Mouse (Mus musculus) forebrain, embryonic 11.5 days (tissue): ENCODE data around the gene Map4k2. TPM values are rescaled to one million over a fixed set of nuclear protein-coding genes. Genes with fewer than 3 reads are reported as not detected.

ENCODE experiments used
- ATAC-seq: fragments of 200-750 bp; cut with Nextera tagmentation; replicated peaks from 2 replicates; pipeline ENCODE4 v1.8.0; 2017; ENCODE audit warnings: moderate TSS enrichment; ENCODE audit not compliant: low FRiP score
- DNase-seq: peaks from one replicate; pipeline ENCODE4 v3.0.0-alpha.2; 2017; ENCODE audit warnings: low spot score
- H3K27ac ChIP-seq: fragments of 300-500 bp; sonication (generic); 2 replicates; pipeline ENCODE4 v1.5.1; 2014; ENCODE audit warnings: low read depth, low read length
- H3K27me3 ChIP-seq: fragments of 300-500 bp; sonication (generic); 2 replicates; pipeline ENCODE4 v1.6.1; 2014; ENCODE audit warnings: mild to moderate bottlenecking, low read length, mixed read lengths; ENCODE audit not compliant: control insufficient read depth, insufficient read depth
- H3K36me3 ChIP-seq: fragments of 300-500 bp; sonication (generic); 2 replicates; pipeline ENCODE4 v1.6.1; 2014; ENCODE audit warnings: mild to moderate bottlenecking, low read length, moderate library complexity, mixed read lengths; ENCODE audit not compliant: control insufficient read depth, insufficient read depth
- H3K4me1 ChIP-seq: fragments of 300-500 bp; sonication (generic); replicated peaks from 2 replicates; pipeline ENCODE4 v1.6.1; 2014; ENCODE audit warnings: low read length, mixed read lengths; ENCODE audit not compliant: control insufficient read depth, insufficient read depth
- H3K4me2 ChIP-seq: fragments of 300-500 bp; sonication (generic); 2 replicates; pipeline ENCODE4 v1.6.1; 2014; ENCODE audit warnings: low read depth, mild to moderate bottlenecking, low read length, moderate library complexity, mixed read lengths; ENCODE audit not compliant: severe bottlenecking
- H3K4me3 ChIP-seq: fragments of 300-500 bp; sonication (generic); 2 replicates; pipeline ENCODE4 v1.5.1; 2014; ENCODE audit warnings: low read depth, low read length
- H3K9ac ChIP-seq: fragments of 300-500 bp; sonication (generic); 2 replicates; pipeline ENCODE4 v1.6.1; 2014; ENCODE audit warnings: low read length
- H3K9me3 ChIP-seq: fragments of 300-500 bp; sonication (generic); 2 replicates; pipeline ENCODE4 v1.6.1; 2016; ENCODE audit warnings: low read length, mixed read lengths; ENCODE audit not compliant: control insufficient read depth
- WGBS: fragments of 180-500 bp; shearing (Covaris S2); extraction: QIAGEN DNeasy Blood & Tissue Kit; methylation state at CpG from one replicate; pipeline ENCODE4 v1.1.7; 2014; 5-methylcytosine and 5-hydroxymethylcytosine counted together
- polyA plus RNA-seq: library from polyadenylated mRNA; unstranded; fragments of >200 nt; fragmentation: Nextera tagmentation; extraction: Ambion mirVana; gene quantifications from 2 replicates; pipeline ENCODE4 v1.2.1, GENCODE M21; 2014

The Map4k2 gene
- polyA plus RNA-seq, 1 experiment from 2014 or later, result 13.7 TPM

DNA sequence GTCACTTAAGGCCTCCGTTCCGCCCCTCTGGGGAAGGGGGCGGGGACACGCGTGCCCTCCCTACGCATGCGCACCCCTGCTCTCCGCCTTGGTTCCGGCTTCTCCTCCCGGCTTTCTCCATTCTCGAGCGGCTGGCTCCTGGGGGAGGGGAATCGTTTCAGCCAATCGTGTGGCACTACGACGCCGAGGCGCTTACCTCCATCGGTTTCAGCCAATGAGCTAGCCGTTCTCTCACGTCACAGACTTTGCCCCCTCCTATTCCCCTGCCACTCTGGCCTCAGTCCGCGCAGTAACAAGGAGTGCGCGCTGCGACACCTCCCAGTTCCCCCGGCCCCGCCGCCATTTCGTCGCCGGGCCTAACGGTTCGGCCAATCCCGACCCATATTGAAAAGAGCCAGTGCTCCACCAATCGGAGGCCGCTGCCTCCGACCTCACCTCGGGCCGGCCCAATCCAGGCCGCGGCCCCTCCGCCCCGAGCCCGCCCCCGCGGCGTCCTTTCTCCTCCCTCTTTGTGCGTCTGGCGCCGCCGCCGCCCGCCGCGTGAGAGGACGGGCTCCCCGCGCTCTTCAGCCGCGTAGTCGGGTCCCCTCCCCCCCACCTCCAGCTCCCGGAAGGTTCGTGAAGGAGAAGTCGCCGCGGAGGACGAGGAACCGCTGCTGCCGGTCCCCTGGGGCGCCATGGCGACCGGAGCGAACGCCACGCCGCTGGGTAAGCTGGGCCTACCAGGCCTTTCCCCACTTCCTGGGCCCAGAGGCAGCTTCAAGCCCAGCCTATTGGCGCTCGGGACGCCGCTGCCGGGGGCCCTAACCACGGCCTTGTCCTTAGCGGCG is 22.7 kb downstream of the Map4k2 start, which contains the start of gene Sf1:
Gene Sf1 (plus strand): TSS at position 280 of the 830 bp plus-strand sequence.
- no peaks in the 10 kb centered on the region for H3K27me3 ChIP-seq
- ATAC-seq (peak; percentile 99), DNase-seq (peak; percentile 100)
- peak within 1 kb of the TSS; percentile 100 for H3K9ac ChIP-seq
- H3K4me1 ChIP-seq, result peaks cover 9% of the 10 kb centered on the region
- no peaks in the 10 kb centered on the region for H3K9me3 ChIP-seq
- peaks cover 26% of the 10 kb centered on the region for H3K36me3 ChIP-seq
- peak within 1 kb of the TSS; percentile 79 for H3K4me2 ChIP-seq
- peak within 1 kb of the TSS; percentile 99 for H3K4me3 ChIP-seq
- WGBS, result under 1% methylated on average over 81 of the region's 85 CpGs
- peak within 1 kb of the TSS; percentile 97 for H3K27ac ChIP-seq

DNA sequence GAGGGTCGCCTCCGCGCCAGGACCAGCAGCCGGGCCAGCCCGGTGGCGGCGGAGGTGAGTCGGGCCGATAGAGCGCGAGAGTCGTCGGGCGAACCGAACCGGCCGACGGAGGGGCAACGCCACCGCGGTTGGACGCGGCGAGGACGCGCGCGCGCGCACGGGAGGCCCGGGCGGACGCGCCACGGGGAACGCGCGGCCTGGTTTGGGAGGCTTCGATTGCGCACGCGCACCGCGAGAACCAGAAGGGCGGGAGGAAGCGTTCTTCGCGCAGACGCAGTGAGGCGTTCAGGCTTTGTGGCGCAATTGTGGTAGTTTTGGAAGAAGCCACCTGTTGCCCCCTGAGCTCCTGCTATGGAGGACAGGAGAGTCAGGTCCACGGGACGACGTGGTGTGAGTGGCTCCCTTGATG is 23.4 kb downstream of the Map4k2 start:
- Histone ChIP-seq H3K27ac (peak overlapping the region; percentile 97), H3K4me3 (peak overlapping the region; percentile 99), H3K27me3 (no peaks in the 10 kb centered on the region), H3K4me2 (peak overlapping the region; percentile 79), H3K36me3 (peaks cover 26% of the 10 kb centered on the region), H3K9me3 (no peaks in the 10 kb centered on the region), H3K9ac (peak overlapping the region; percentile 100), H3K4me1 (peaks cover 9% of the 10 kb centered on the region)
- DNase-seq, result peak; percentile 96
- no peak for ATAC-seq
- under 1% methylated on average over 55 of the region's 55 CpGs for WGBS

DNA sequence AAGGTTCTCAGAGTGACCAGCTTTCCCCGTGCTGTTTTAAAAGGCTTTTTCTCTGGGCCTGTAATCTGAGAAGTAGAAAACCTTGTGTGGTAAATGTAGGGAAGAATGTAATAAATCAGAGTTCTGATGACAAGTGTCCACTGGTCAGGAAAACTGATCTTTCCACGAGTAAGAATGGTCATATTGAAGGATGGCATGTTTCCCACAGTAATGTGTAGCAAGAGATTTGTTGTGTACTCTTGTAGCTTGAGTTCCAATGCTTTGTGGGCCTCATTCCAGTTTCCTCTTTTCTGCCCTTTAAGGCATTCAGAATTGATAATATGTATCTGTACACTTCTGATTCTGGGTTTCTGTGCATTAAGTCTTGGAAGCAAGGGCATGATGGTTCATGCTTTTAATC is 23.9 kb downstream of the Map4k2 start:
- DNase-seq, result no peak
- H3K9me3 ChIP-seq, result no peaks in the 10 kb centered on the region
- 3% methylated on average over 2 of the region's 2 CpGs for WGBS
- H3K4me3 ChIP-seq, result peak overlapping the region; percentile 99
- H3K36me3 ChIP-seq, result peaks cover 29% of the 10 kb centered on the region
- no peak for ATAC-seq
- H3K27me3 ChIP-seq, result no peaks in the 10 kb centered on the region
- H3K9ac ChIP-seq, result peak overlapping the region; percentile 100
- peak overlapping the region; percentile 79 for H3K4me2 ChIP-seq
- peaks cover 9% of the 10 kb centered on the region for H3K4me1 ChIP-seq
- 0 out of 2 replicates have a peak overlapping the region, but pooled peaks have one; percentile 32 for H3K27ac ChIP-seq

DNA sequence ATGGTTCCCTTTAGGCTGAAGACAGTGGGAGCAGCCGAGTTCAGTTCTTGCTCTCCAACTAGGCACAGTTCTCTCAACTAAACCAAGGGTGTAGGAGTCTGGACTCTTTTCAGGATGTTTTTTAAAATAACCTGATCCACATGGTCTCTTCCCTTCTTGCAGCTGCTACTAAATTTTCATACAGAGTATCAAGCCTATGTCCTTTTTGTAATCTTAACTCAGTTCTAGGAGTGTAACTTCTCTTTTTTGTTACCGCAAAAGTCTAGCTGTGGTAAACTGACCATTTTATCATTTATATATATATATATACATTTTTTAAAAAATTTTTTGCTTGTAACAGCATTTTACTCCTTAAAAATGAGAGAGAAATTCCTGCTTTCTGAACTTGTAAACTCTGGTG is 29.2 kb downstream of the Map4k2 start:
- DNase-seq (no peak), ATAC-seq (no peak)
- Histone ChIP-seq H3K27ac (no peak overlapping the region), H3K4me3 (no peak overlapping the region), H3K36me3 (peaks cover 72% of the 10 kb centered on the region), H3K4me1 (peaks cover 9% of the 10 kb centered on the region), H3K9me3 (no peaks in the 10 kb centered on the region), H3K9ac (no peak overlapping the region), H3K27me3 (no peaks in the 10 kb centered on the region), H3K4me2 (no peak overlapping the region)
- 93% methylated on average over 2 of the region's 2 CpGs for WGBS

DNA sequence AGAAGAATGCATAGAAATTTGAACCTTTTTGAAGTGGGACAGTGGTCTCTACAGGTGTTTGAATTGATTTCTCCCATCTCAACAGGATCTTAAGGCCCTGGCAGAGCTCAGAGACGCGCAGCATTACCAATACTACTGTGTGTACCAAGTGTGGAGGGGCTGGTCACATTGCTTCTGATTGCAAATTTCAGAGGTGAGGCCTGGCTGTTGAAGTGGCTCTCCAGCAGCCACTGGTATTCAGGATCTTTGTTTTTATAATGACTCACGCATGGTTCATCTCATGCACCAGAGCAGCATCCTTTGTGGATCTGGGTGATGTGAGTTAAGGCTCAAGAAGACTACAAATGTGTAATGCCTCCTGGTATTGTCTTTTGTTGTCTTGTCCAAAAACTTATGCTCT is 31.5 kb downstream of the Map4k2 start:
- Histone ChIP-seq H3K27me3 (no peaks in the 10 kb centered on the region), H3K9me3 (no peaks in the 10 kb centered on the region), H3K36me3 (peaks cover 68% of the 10 kb centered on the region), H3K4me2 (no peak overlapping the region), H3K9ac (no peak overlapping the region), H3K4me1 (no peaks in the 10 kb centered on the region), H3K4me3 (no peak overlapping the region), H3K27ac (no peak overlapping the region)
- 93% methylated on average over 3 of the region's 3 CpGs for WGBS
- ATAC-seq (no peak), DNase-seq (no peak)

DNA sequence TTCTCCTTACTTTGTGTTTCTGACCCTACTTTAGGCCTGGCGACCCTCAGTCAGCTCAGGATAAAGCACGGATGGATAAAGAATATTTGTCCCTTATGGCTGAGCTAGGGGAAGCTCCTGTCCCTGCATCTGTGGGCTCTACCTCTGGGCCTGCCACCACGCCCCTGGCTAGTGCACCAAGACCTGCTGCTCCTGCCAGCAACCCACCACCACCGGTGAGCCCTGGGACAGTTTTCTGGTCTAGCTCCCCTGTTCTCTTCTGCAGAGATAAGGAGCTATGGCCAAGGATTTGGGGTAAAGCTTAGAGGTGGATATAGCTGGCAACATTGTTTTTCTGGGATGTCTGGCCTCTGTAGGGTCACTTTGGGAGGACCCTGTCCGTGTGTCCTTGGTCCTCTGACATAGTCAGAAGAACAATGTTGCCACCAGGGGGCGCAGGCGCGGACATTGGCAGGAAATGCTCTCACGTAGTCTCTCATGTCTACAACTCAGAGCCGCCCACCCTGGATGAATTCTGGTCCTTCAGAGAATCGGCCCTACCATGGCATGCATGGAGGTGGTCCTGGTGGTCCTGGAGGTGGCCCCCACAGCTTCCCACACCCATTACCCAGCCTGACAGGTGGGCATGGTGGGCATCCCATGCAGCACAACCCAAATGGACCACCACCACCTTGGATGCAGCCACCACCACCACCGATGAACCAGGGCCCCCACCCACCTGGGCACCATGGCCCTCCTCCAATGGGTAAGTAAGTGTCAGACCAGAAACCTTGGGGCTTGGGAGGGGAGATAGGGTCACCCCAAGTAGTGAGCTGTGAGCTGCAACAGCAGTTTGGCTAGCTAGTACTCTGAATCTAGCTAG is 32.8 kb downstream of the Map4k2 start:
- H3K4me2 ChIP-seq, result no peak overlapping the region
- DNase-seq (peak; percentile 87), ATAC-seq (no peak)
- no peaks in the 10 kb centered on the region for H3K27me3 ChIP-seq
- H3K36me3 ChIP-seq, result peaks cover 69% of the 10 kb centered on the region
- H3K9me3 ChIP-seq, result no peaks in the 10 kb centered on the region
- WGBS, result 68% methylated on average over 12 of the region's 12 CpGs
- no peaks in the 10 kb centered on the region for H3K4me1 ChIP-seq
- no peak overlapping the region for H3K4me3 ChIP-seq
- H3K9ac ChIP-seq, result no peak overlapping the region
- H3K27ac ChIP-seq, result no peak overlapping the region

DNA sequence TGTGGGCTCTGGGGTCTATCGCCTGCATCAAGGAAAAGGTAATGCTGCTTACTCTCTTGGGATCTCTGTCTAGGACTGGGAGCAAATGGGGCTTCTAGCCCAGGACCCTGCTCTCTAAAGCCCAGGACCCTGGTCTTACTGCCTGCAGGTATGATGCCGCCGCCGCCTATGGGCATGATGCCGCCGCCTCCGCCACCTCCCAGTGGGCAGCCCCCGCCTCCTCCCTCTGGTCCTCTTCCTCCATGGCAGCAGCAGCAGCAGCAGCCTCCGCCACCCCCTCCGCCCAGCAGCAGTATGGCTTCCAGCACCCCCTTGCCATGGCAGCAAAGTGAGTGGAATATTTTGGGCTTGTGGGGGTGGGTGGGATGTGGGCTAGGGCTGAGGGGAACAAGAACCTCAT is 33.6 kb downstream of the Map4k2 start:
- no peak overlapping the region for H3K9ac ChIP-seq
- no peak for ATAC-seq
- DNase-seq, result no peak
- no peak overlapping the region for H3K4me2 ChIP-seq
- peaks cover 67% of the 10 kb centered on the region for H3K36me3 ChIP-seq
- no peaks in the 10 kb centered on the region for H3K27me3 ChIP-seq
- H3K4me3 ChIP-seq, result no peak overlapping the region
- 97% methylated on average over 10 of the region's 10 CpGs for WGBS
- H3K4me1 ChIP-seq, result no peaks in the 10 kb centered on the region
- no peaks in the 10 kb centered on the region for H3K9me3 ChIP-seq
- H3K27ac ChIP-seq, result no peak overlapping the region

DNA sequence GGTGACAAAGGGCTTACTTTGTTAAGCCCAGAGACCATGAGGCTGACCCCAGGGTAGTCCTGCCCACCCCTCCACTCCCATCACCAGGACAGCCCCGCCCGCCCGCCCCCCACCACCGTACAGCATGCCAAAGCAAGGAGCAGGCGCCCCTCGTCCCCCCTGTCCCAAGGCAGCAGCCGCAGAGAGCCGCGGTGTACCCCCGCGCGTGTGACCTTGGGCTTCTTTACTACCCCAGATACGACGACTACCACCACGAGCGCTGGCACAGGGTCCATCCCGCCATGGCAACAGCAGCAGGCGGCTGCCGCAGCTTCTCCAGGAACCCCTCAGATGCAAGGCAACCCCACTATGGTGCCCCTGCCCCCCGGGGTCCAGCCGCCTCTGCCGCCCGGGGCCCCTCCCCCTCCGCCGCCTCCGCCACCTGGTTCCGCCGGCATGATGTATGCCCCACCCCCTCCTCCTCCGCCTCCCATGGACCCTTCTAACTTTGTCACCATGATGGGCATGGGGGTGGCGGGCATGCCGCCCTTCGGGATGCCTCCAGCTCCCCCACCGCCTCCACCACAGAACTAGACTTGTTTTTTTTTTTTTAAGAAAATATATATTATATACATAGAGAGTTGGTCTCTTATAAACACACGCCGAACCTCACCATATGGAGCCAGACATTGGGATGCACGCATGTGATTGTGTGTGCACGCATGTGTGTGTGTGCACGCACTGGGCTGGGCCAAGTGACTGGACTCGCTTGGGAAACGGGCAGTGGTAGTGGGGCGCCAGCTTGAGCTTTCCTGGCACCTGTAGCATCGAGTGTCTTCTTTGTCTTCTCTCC is 34.7 kb downstream of the Map4k2 start:
- no peaks in the 10 kb centered on the region for H3K9me3 ChIP-seq
- 90% methylated on average over 32 of the region's 42 CpGs for WGBS
- ATAC-seq (0 out of 2 replicates have a peak, but pooled peaks have one; percentile 39), DNase-seq (no peak)
- H3K4me3 ChIP-seq, result no peak overlapping the region
- no peak overlapping the region for H3K27ac ChIP-seq
- no peaks in the 10 kb centered on the region for H3K27me3 ChIP-seq
- no peaks in the 10 kb centered on the region for H3K4me1 ChIP-seq
- H3K9ac ChIP-seq, result no peak overlapping the region
- H3K36me3 ChIP-seq, result peaks cover 63% of the 10 kb centered on the region
- no peak overlapping the region for H3K4me2 ChIP-seq
